Mouse (Mus musculus) brain, embryonic 14.5 days (tissue): ENCODE measurements at regions not wholly inside any gene's neighbourhood (a gene's known extent, or its start where the extent isn't known, plus 50 kb on each side); places are given as distances from the start of the nearest gene placed in this dataset.

Experiments
- CTCF ChIP-seq: fragments of 200-500 bp; IDR thresholded peaks from 2 replicates; pipeline ENCODE4 v1.5.1; 2012; ENCODE audit warnings: inconsistent platforms, mild to moderate bottlenecking, moderate library complexity, borderline replicate concordance; ENCODE audit not compliant: insufficient read depth, insufficient read length; ENCODE audit errors: extremely low read depth
- POLR2A ChIP-seq: fragments of 200-500 bp; IDR thresholded peaks from 2 replicates; pipeline ENCODE4 v1.6.1; 2012; ENCODE audit warnings: mild to moderate bottlenecking, inconsistent platforms, borderline replicate concordance; ENCODE audit not compliant: poor library complexity, insufficient read depth, insufficient read length, severe bottlenecking; ENCODE audit errors: extremely low read depth

DNA sequence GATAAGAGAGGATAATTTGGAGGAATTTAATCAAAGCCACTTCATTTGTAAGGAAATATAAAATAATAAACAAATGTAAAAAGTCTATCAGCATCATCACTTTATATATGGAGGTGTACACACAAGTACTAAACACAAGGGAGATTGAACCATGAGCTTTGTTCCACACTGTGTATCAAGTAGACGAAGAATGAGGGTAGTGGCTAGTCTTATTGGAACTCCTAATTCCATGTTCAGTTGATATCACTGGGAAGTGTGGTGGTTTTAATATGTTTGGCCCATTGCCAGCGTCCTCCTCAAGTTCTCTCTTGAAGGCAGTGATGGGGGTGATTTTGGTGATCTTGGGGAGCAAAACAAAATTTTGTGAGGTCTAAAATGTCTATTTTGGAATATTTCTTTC is 165.2 kb upstream of the Tmprss15 start:
- no peak for TF ChIP-seq CTCF
- no peak for TF ChIP-seq POLR2A
